Mouse (Mus musculus): ENCODE measurements around the gene Gm45618. TPM values are rescaled to one million over a fixed set of nuclear protein-coding genes. Genes with fewer than 3 reads are reported as not detected.

The Gm45618 gene
- polyA plus RNA-seq, 1 experiment from 2014 or later, result not detected

DNA sequence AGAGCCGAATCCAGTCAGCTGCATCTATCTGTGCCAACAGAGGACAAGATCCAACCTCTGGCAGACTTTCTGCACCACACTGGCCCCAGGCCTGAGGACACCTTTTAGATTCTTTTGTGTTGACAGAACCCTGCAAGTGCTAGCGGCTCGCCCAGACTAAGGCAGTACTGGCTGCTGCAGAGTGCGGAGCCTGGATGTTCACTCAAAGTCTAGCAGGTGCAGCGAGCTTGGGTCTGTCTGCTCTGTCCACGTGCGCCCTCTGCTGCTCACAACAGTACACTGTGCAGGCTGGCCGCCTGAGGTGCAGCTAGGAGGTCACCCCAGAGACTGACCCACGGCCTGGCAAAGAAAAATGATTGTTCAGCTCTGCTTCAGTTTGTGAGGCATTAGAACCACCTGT, 22.8 kb downstream of the Gm45618 start:
- H3K4me3 ChIP-seq (ENCODE audit: low read length), result no peak overlapping the region
- no peak overlapping the region for H3K9ac ChIP-seq (ENCODE audit: low read length)
- no peak overlapping the region for H3K27ac ChIP-seq (ENCODE audit: low read length)
- 10% methylated on average over 9 of the region's 9 CpGs for WGBS
- H3K4me2 ChIP-seq (ENCODE audit: low read depth, low read length), result no peak overlapping the region
- H3K4me1 ChIP-seq (ENCODE audit: control insufficient read depth, insufficient read depth, low read length), result peaks cover 17% of the 10 kb centered on the region
- peak; percentile 31; the same call in 1 of the 2 replicates for ATAC-seq (replicated peaks; ENCODE audit: extremely low read depth, insufficient read depth, low FRiP score)
- H3K27me3 ChIP-seq (ENCODE audit: control insufficient read depth, insufficient read depth, low read length), result peaks cover 11% of the 10 kb centered on the region
- no peaks in the 10 kb centered on the region for H3K36me3 ChIP-seq (ENCODE audit: control insufficient read depth, insufficient read depth)
- no peaks in the 10 kb centered on the region for H3K9me3 ChIP-seq (replicated peaks; ENCODE audit: control insufficient read depth, low read length)

DNA sequence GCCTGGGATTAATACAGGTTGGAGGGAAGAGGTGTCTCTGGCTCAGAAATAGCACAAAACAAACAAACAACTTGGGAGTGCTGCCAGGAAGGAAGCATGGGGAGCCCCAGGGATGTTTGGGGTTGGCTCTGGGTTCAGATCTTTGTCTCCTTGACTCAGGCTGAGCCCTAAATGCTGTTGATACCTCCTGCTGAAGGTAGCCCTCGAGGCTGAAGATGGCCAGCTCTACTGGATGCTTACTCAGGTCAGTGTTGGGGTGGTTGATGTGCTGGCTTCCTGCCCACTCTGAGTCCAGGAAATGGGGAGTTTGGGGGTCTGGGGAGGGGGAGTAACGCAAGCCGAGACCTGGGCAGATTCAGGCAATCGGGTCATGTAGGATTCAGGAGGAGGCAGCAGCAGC, 23.8 kb downstream of the Gm45618 start:
- ATAC-seq (replicated peaks; ENCODE audit: extremely low read depth, insufficient read depth, low FRiP score), result no peak
- H3K27ac ChIP-seq (ENCODE audit: low read length), result no peak overlapping the region
- no peaks in the 10 kb centered on the region for H3K36me3 ChIP-seq (ENCODE audit: control insufficient read depth, insufficient read depth)
- no peaks in the 10 kb centered on the region for H3K9me3 ChIP-seq (replicated peaks; ENCODE audit: control insufficient read depth, low read length)
- no peak overlapping the region for H3K4me3 ChIP-seq (ENCODE audit: low read length)
- H3K4me2 ChIP-seq (ENCODE audit: low read depth, low read length), result no peak overlapping the region
- H3K27me3 ChIP-seq (ENCODE audit: control insufficient read depth, insufficient read depth, low read length), result peaks cover 11% of the 10 kb centered on the region
- WGBS, result 60% methylated on average over 4 of the region's 4 CpGs
- H3K4me1 ChIP-seq (ENCODE audit: control insufficient read depth, insufficient read depth, low read length), result peaks cover 24% of the 10 kb centered on the region
- H3K9ac ChIP-seq (ENCODE audit: low read length), result no peak overlapping the region

DNA sequence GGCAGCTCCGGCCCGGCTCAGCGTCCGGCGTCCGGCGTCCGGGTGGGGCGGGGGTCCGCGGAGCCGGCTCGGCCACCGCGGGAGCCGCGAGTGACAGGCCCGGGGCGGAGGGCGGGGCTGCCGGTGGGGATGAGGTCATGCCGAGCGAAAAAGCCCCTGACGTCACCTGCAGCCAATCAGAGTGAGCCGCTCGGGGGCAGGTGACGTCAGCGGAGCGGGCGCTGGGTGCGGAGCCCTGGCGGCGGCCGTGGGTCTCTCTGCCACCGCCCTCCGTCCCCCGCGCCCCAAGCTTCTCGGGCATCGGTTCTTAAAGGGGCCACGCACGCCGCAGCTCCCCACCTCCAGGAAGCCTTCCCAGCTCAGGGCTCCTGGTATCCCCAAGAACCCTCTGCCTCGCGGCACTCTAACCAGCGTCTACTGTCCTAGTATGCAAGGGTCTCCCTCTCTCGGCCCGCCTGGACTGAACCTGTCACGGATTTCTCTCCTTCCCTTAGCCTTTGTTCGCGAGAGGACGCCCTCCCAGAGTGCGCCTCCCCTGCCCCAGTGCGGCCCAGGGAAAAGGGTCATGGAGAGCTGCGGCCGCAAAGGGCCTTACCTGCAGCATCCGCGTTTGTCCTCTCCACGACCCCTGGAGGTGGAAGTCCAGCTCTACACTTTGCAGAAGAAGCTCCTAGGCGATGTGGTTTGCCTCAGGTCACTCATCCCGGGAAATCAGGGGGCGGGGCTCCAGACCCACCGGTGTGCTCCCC, 25.2 kb downstream of the Gm45618 start, which contains the start of gene Dusp8:
Gene Dusp8 (minus strand): TSS at position 661 of the 749 bp plus-strand sequence.
- no peaks in the 10 kb centered on the region for H3K36me3 ChIP-seq (ENCODE audit: control insufficient read depth, insufficient read depth)
- peak within 1 kb of the TSS; percentile 92 for H3K4me2 ChIP-seq (ENCODE audit: low read depth, low read length)
- H3K9ac ChIP-seq (ENCODE audit: low read length), result peak within 1 kb of the TSS; percentile 85
- WGBS, result under 1% methylated on average over 60 of the region's 63 CpGs
- peak; percentile 91 for ATAC-seq (replicated peaks; ENCODE audit: extremely low read depth, insufficient read depth, low FRiP score)
- peak within 1 kb of the TSS; percentile 72 for H3K27ac ChIP-seq (ENCODE audit: low read length)
- H3K27me3 ChIP-seq (ENCODE audit: control insufficient read depth, insufficient read depth, low read length), result peaks cover 11% of the 10 kb centered on the region
- no peaks in the 10 kb centered on the region for H3K9me3 ChIP-seq (replicated peaks; ENCODE audit: control insufficient read depth, low read length)
- H3K4me3 ChIP-seq (ENCODE audit: low read length), result peak within 1 kb of the TSS; percentile 79
- H3K4me1 ChIP-seq (ENCODE audit: control insufficient read depth, insufficient read depth, low read length), result peaks cover 27% of the 10 kb centered on the region

DNA sequence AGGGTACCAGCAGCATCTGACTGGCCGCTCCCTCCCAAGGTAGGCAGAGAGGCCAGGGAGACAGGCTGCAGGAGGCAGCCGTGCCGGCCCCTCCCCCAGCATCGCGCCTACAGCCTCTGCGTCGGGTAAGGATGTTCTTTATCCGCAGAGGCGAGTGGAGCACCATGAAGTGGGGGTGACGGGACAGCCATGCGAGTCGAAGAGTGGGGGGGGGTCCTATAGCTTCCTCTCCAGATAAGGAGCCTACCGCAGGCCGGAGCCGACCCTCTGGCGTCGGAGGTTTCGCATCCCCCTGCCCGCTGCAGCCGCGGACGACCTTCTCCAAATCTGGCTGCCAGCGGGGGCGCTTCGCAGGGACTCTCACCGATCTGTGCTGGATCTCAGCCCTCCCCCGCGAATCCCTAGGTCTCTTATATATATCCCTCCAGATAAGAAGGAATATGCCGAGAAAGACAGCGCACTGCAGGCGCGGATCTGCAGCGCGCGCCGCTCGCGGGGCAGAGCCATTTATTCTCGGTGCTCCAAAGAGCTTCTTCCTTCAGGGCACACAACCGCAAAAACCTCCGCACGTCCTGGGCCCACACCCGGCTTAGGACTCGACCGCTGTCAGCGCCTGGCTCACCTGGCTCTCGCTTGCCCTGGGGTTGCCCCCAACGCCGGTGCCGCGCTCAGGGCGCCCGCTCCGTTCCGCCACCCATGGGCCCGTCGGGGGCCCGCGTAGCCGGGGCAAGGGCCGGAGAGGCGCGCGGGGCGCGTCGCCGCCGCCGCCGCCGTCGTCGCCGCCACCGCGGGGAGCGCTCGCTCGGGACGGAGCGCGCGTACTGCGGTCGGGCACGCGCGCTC, 26.0 kb downstream of the Gm45618 start:
- Histone ChIP-seq H3K36me3 (ENCODE audit: control insufficient read depth, insufficient read depth) (no peaks in the 10 kb centered on the region), H3K9me3 (replicated peaks; ENCODE audit: control insufficient read depth, low read length) (no peaks in the 10 kb centered on the region), H3K27me3 (ENCODE audit: control insufficient read depth, insufficient read depth, low read length) (peaks cover 11% of the 10 kb centered on the region), H3K4me2 (ENCODE audit: low read depth, low read length) (peak overlapping the region; percentile 92), H3K4me3 (ENCODE audit: low read length) (peak overlapping the region; percentile 79), H3K9ac (ENCODE audit: low read length) (peak overlapping the region; percentile 85), H3K27ac (ENCODE audit: low read length) (peak overlapping the region; percentile 72), H3K4me1 (ENCODE audit: control insufficient read depth, insufficient read depth, low read length) (peaks cover 36% of the 10 kb centered on the region)
- ATAC-seq (replicated peaks; ENCODE audit: extremely low read depth, insufficient read depth, low FRiP score), result peak; percentile 31
- under 1% methylated on average over 89 of the region's 89 CpGs for WGBS

DNA sequence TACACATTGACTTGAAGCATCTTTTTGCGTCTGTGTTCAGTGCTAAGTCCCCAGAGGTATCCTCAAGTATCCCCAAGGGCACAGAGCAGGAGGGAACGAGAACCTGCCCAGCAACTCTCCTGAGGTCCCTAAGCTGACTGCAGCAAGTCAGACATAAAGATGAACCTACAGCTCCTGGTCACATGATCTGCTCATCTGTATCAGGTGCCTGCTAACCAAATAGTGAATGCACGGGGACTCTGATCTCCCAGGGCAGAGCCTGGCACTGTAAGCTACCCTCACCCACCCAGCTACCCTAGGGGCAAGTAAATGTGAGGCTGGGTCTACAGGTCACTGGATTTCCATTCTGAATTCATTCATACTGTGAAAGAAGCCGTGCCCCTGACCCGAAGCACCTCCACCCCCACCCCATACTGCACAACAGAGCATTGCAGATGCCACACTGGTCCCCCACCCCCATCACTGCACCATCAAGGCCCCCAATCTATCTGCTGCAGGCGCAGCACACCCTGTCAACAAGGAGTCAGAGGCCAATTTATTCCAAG, 26.8 kb downstream of the Gm45618 start:
- Histone ChIP-seq H3K4me1 (ENCODE audit: control insufficient read depth, insufficient read depth, low read length) (peaks cover 43% of the 10 kb centered on the region), H3K9me3 (replicated peaks; ENCODE audit: control insufficient read depth, low read length) (no peaks in the 10 kb centered on the region)

DNA sequence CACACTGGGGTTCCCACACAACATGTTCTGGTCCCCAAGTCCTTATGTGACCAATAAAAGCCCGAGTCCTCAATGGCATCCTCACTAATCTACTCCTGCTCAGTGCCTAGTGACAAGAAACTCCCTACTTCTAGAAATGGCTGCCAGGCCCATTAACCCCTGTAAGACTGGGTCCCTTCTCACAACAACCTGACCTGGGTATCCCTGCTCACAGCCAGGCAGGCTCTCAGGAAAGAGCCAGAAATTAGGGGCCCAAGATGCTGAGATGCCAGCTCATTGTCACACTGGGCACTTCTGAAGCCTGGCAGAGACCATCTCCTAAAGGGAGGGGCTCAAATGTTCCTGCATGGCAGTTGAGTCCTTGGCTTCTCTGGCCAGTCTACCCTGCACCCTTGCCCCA, 27.5 kb downstream of the Gm45618 start:
- Histone ChIP-seq H3K9ac (ENCODE audit: low read length) (peak overlapping the region; percentile 46; the same call in 1 of the 2 replicates), H3K27me3 (ENCODE audit: control insufficient read depth, insufficient read depth, low read length) (peaks cover 11% of the 10 kb centered on the region), H3K4me3 (ENCODE audit: low read length) (no peak overlapping the region), H3K9me3 (replicated peaks; ENCODE audit: control insufficient read depth, low read length) (no peaks in the 10 kb centered on the region), H3K4me1 (ENCODE audit: control insufficient read depth, insufficient read depth, low read length) (peaks cover 51% of the 10 kb centered on the region), H3K4me2 (ENCODE audit: low read depth, low read length) (peak overlapping the region; percentile 92), H3K36me3 (ENCODE audit: control insufficient read depth, insufficient read depth) (peaks cover 1% of the 10 kb centered on the region; the same call in 1 of the 2 replicates), H3K27ac (ENCODE audit: low read length) (no peak overlapping the region)
- no peak for ATAC-seq (replicated peaks; ENCODE audit: extremely low read depth, insufficient read depth, low FRiP score)
- 36% methylated on average over 1 of the region's 1 CpGs for WGBS

More for the DNA sequence above, 26.8 kb downstream of the Gm45618 start:
- ATAC-seq (replicated peaks; ENCODE audit: extremely low read depth, insufficient read depth, low FRiP score), result no peak
- H3K27ac ChIP-seq (ENCODE audit: low read length), result no peak overlapping the region
- peak overlapping the region; percentile 85 for H3K9ac ChIP-seq (ENCODE audit: low read length)
- H3K4me3 ChIP-seq (ENCODE audit: low read length), result peak overlapping the region; percentile 79
- H3K36me3 ChIP-seq (ENCODE audit: control insufficient read depth, insufficient read depth), result no peaks in the 10 kb centered on the region
- peaks cover 11% of the 10 kb centered on the region for H3K27me3 ChIP-seq (ENCODE audit: control insufficient read depth, insufficient read depth, low read length)
- peak overlapping the region; percentile 92 for H3K4me2 ChIP-seq (ENCODE audit: low read depth, low read length)
- WGBS, result 26% methylated on average over 6 of the region's 6 CpGs

DNA sequence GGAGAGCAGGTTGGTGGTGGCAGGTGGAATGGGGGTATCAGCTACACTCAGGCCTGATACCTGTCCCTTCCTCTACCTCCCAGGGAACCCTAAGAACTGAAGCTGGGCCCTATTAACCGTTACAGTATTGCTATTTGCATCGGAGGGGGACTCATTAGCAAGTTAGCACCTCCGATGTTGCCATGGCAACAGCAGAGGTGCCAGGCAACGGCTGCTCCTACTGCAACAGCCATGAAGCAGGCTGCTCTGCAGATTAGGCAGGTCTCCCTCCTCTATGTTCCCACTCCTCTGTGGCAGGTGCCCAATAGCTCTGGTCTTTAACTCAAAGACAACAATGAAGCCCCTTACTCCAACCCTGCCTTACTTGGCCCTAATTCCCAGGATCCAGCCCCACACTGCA, 28.7 kb downstream of the Gm45618 start:
- Histone ChIP-seq H3K27me3 (ENCODE audit: control insufficient read depth, insufficient read depth, low read length) (peaks cover 3% of the 10 kb centered on the region), H3K4me2 (ENCODE audit: low read depth, low read length) (no peak overlapping the region), H3K27ac (ENCODE audit: low read length) (no peak overlapping the region), H3K4me1 (ENCODE audit: control insufficient read depth, insufficient read depth, low read length) (peaks cover 51% of the 10 kb centered on the region), H3K4me3 (ENCODE audit: low read length) (no peak overlapping the region), H3K9ac (ENCODE audit: low read length) (no peak overlapping the region), H3K36me3 (ENCODE audit: control insufficient read depth, insufficient read depth) (peaks cover 2% of the 10 kb centered on the region; the same call in 1 of the 2 replicates), H3K9me3 (replicated peaks; ENCODE audit: control insufficient read depth, low read length) (no peaks in the 10 kb centered on the region)
- no peak for ATAC-seq (replicated peaks; ENCODE audit: extremely low read depth, insufficient read depth, low FRiP score)
- 12% methylated on average over 4 of the region's 4 CpGs for whole genome bisulfite sequencing

DNA sequence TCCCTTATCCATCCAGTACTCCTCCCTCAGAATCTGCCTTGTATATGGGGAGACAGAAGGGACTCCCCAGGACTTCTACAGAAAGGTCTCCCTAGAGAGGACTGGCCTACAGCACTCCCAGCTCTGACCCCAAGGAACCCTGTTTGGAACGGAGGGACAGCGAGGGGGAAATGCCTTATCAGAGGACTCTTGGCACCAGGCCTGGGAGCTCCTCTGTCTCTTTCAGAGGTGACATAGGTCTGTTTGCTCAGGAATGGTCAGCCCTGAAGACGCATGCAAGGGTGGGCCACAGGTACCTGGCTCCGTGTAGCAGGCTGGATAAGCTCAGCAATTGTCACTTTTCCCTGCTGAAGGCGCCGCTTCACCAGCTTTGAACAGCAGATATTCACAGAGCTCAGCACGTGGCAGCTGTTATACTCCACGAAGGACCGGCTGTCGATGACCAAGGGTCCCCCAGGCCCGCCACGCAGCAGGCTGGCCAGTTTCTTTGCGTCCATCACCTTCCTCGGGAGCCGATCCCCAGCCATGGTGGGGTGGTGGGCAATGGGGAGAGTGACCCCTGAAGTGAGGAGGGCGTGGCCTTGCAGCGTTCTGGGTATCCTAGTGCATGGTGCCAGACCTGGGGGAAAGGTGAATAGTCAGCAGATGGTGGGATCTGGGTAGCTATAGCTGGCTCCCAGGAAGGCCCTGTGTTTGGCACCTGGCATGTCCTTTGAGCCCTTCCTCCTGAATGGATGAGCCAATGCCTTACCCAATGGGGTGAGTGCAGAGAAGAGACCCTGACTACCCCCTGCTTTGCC, 30.7 kb downstream of the Gm45618 start:
- Histone ChIP-seq H3K4me3 (ENCODE audit: low read length) (no peak overlapping the region), H3K4me2 (ENCODE audit: low read depth, low read length) (no peak overlapping the region), H3K4me1 (ENCODE audit: control insufficient read depth, insufficient read depth, low read length) (peaks cover 56% of the 10 kb centered on the region), H3K9ac (ENCODE audit: low read length) (peak overlapping the region; percentile 16; the same call in 1 of the 2 replicates), H3K27me3 (ENCODE audit: control insufficient read depth, insufficient read depth, low read length) (no peaks in the 10 kb centered on the region), H3K27ac (ENCODE audit: low read length) (no peak overlapping the region), H3K9me3 (replicated peaks; ENCODE audit: control insufficient read depth, low read length) (no peaks in the 10 kb centered on the region), H3K36me3 (ENCODE audit: control insufficient read depth, insufficient read depth) (peaks cover 7% of the 10 kb centered on the region; the same call in 1 of the 2 replicates)
- 42% methylated on average over 17 of the region's 17 CpGs for WGBS
- no peak for ATAC-seq (replicated peaks; ENCODE audit: extremely low read depth, insufficient read depth, low FRiP score)
